Mouse (Mus musculus): ENCODE measurements around the gene Scube2. TPM values are rescaled to one million over a fixed set of nuclear protein-coding genes. Genes with fewer than 3 reads are reported as not detected.

Scube2 gene
- polyA plus RNA-seq (2015; fragmentation: Nextera tagmentation; extraction: Ambion mirVana) = 0.79 and 0.96 TPM in 2 replicates

GRCm38 (mm10) chr7:109865370-109866229, at the start of gene Scube2:
Gene Scube2 (minus strand): TSS chr7:109865679.
- DNase-seq (ENCODE audit: low spot score) (peak; percentile 47), ATAC-seq (ENCODE audit: low FRiP score, low TSS enrichment) (peak; percentile 77)
- Histone ChIP-seq H3K4me2 (replicated peaks; ENCODE audit: low read depth) (peak within 1 kb of the TSS; percentile 96), H3K4me1 (replicated peaks; ENCODE audit: control insufficient read depth, insufficient read depth) (peaks cover 3% of the 10 kb centered on the region; the same call in 1 of the 2 replicates), H3K36me3 (ENCODE audit: control insufficient read depth, insufficient read depth, low read length) (no peaks in the 10 kb centered on the region), H3K9me3 (ENCODE audit: control insufficient read depth, low read length) (no peaks in the 10 kb centered on the region), H3K27me3 (ENCODE audit: control insufficient read depth, insufficient read depth, low read length) (no peaks in the 10 kb centered on the region), H3K27ac (replicated peaks) (no peak within 1 kb of the TSS), H3K4me3 (ENCODE audit: low read depth, low read length) (peak within 1 kb of the TSS; percentile 54), H3K9ac (ENCODE audit: low read length) (peak within 1 kb of the TSS; percentile 54)
- WGBS = 3% methylated on average over 48 of the region's 69 CpGs
- no peak for TF ChIP-seq EP300 (optimal IDR thresholded peaks at IDR 0.05)
- no peak for TF ChIP-seq CTCF (IDR thresholded peaks at IDR 0.05; ENCODE audit: low read depth)

- Histone ChIP-seq H3K27me3 (ENCODE audit: control insufficient read depth, insufficient read depth, low read length) (no peaks in the 10 kb centered on the region), H3K36me3 (ENCODE audit: control insufficient read depth, insufficient read depth, low read length) (peaks cover 23% of the 10 kb centered on the region), H3K4me1 (replicated peaks; ENCODE audit: control insufficient read depth, insufficient read depth) (no peaks in the 10 kb centered on the region), H3K4me2 (replicated peaks; ENCODE audit: low read depth) (no peak overlapping the region), H3K9me3 (ENCODE audit: control insufficient read depth, low read length) (no peaks in the 10 kb centered on the region), H3K9ac (ENCODE audit: low read length) (no peak overlapping the region), H3K4me3 (ENCODE audit: low read depth, low read length) (no peak overlapping the region), H3K27ac (replicated peaks) (no peak overlapping the region)
- WGBS = 83% methylated on average over 2 of the region's 2 CpGs
- DNase-seq (ENCODE audit: low spot score) (no peak), ATAC-seq (ENCODE audit: low FRiP score, low TSS enrichment) (no peak)
- TF ChIP-seq EP300 (optimal IDR thresholded peaks at IDR 0.05) (no peak), CTCF (IDR thresholded peaks at IDR 0.05; ENCODE audit: low read depth) (no peak)
Measured at GRCm38 (mm10) chr7:109906165-109906564, 40.7 kb upstream of the Scube2 start.

- Histone ChIP-seq H3K4me3 (ENCODE audit: low read depth, low read length) (no peak overlapping the region), H3K36me3 (ENCODE audit: control insufficient read depth, insufficient read depth, low read length) (peaks cover 36% of the 10 kb centered on the region), H3K4me2 (replicated peaks; ENCODE audit: low read depth) (no peak overlapping the region), H3K4me1 (replicated peaks; ENCODE audit: control insufficient read depth, insufficient read depth) (no peaks in the 10 kb centered on the region), H3K9me3 (ENCODE audit: control insufficient read depth, low read length) (no peaks in the 10 kb centered on the region), H3K27ac (replicated peaks) (no peak overlapping the region), H3K27me3 (ENCODE audit: control insufficient read depth, insufficient read depth, low read length) (no peaks in the 10 kb centered on the region), H3K9ac (ENCODE audit: low read length) (no peak overlapping the region)
- ATAC-seq (ENCODE audit: low FRiP score, low TSS enrichment) (no peak), DNase-seq (ENCODE audit: low spot score) (no peak)
- no peak for TF ChIP-seq CTCF (IDR thresholded peaks at IDR 0.05; ENCODE audit: low read depth)
- TF ChIP-seq EP300 (optimal IDR thresholded peaks at IDR 0.05) = no peak
- WGBS = 86% methylated on average over 9 of the region's 9 CpGs
Measured at GRCm38 (mm10) chr7:109900921-109901320, 35.4 kb upstream of the Scube2 start.

- Histone ChIP-seq H3K27me3 (ENCODE audit: control insufficient read depth, insufficient read depth, low read length) (no peaks in the 10 kb centered on the region), H3K36me3 (ENCODE audit: control insufficient read depth, insufficient read depth, low read length) (peaks cover 40% of the 10 kb centered on the region), H3K9ac (ENCODE audit: low read length) (no peak overlapping the region), H3K4me1 (replicated peaks; ENCODE audit: control insufficient read depth, insufficient read depth) (no peaks in the 10 kb centered on the region), H3K27ac (replicated peaks) (no peak overlapping the region), H3K4me2 (replicated peaks; ENCODE audit: low read depth) (no peak overlapping the region), H3K9me3 (ENCODE audit: control insufficient read depth, low read length) (no peaks in the 10 kb centered on the region), H3K4me3 (ENCODE audit: low read depth, low read length) (no peak overlapping the region)
- DNase-seq (ENCODE audit: low spot score) (no peak), ATAC-seq (ENCODE audit: low FRiP score, low TSS enrichment) (no peak)
- TF ChIP-seq CTCF (IDR thresholded peaks at IDR 0.05; ENCODE audit: low read depth) = no peak
- no peak for TF ChIP-seq EP300 (optimal IDR thresholded peaks at IDR 0.05)
Measured at GRCm38 (mm10) chr7:109898911-109899310, 33.4 kb upstream of the Scube2 start.

GRCm38 (mm10) chr7:109892530-109892929, 27.1 kb upstream of the Scube2 start:
- Histone ChIP-seq H3K27me3 (ENCODE audit: control insufficient read depth, insufficient read depth, low read length) (no peaks in the 10 kb centered on the region), H3K36me3 (ENCODE audit: control insufficient read depth, insufficient read depth, low read length) (peaks cover 24% of the 10 kb centered on the region), H3K4me3 (ENCODE audit: low read depth, low read length) (no peak overlapping the region), H3K27ac (replicated peaks) (no peak overlapping the region), H3K4me1 (replicated peaks; ENCODE audit: control insufficient read depth, insufficient read depth) (no peaks in the 10 kb centered on the region), H3K9me3 (ENCODE audit: control insufficient read depth, low read length) (no peaks in the 10 kb centered on the region), H3K9ac (ENCODE audit: low read length) (no peak overlapping the region), H3K4me2 (replicated peaks; ENCODE audit: low read depth) (no peak overlapping the region)
- 38% methylated on average over 3 of the region's 3 CpGs for WGBS
- ATAC-seq (ENCODE audit: low FRiP score, low TSS enrichment) (peak; percentile 34; the same call in 1 of the 2 replicates), DNase-seq (ENCODE audit: low spot score) (peak; percentile 80)
- TF ChIP-seq CTCF (IDR thresholded peaks at IDR 0.05; ENCODE audit: low read depth) (peak; percentile 88), EP300 (optimal IDR thresholded peaks at IDR 0.05) (no peak)

GRCm38 (mm10) chr7:109891786-109892185, 26.3 kb upstream of the Scube2 start:
- no peaks in the 10 kb centered on the region for H3K9me3 ChIP-seq (ENCODE audit: control insufficient read depth, low read length)
- peaks cover 19% of the 10 kb centered on the region for H3K36me3 ChIP-seq (ENCODE audit: control insufficient read depth, insufficient read depth, low read length)
- DNase-seq (ENCODE audit: low spot score) (no peak), ATAC-seq (ENCODE audit: low FRiP score, low TSS enrichment) (no peak)
- no peaks in the 10 kb centered on the region for H3K27me3 ChIP-seq (ENCODE audit: control insufficient read depth, insufficient read depth, low read length)
- WGBS = 76% methylated on average over 4 of the region's 4 CpGs
- H3K4me3 ChIP-seq (ENCODE audit: low read depth, low read length) = no peak overlapping the region
- no peak overlapping the region for H3K4me2 ChIP-seq (replicated peaks; ENCODE audit: low read depth)
- H3K27ac ChIP-seq (replicated peaks) = no peak overlapping the region
- TF ChIP-seq CTCF (IDR thresholded peaks at IDR 0.05; ENCODE audit: low read depth) (no peak), EP300 (optimal IDR thresholded peaks at IDR 0.05) (no peak)
- no peak overlapping the region for H3K9ac ChIP-seq (ENCODE audit: low read length)
- H3K4me1 ChIP-seq (replicated peaks; ENCODE audit: control insufficient read depth, insufficient read depth) = no peaks in the 10 kb centered on the region
